Mouse (Mus musculus) forebrain, postnatal 0 days (tissue): Measurements from ENCODE around the gene Gmpr. TPM values are rescaled to one million over a fixed set of nuclear protein-coding genes. Genes with fewer than 3 reads are reported as not detected.
A peak's percentile ranks its signal among the peaks of the same experiment; 100 is the strongest.
"Not testable (repeated sequence)": the region's sequence is repeated elsewhere in the genome, so short reads cannot be mapped to it uniquely, and the experiment has no call there.

Source experiments
- ATAC-seq: fragments of 200-750 bp; cut with Nextera tagmentation; 2 replicates; pipeline ENCODE4 v1.8.0; 2017; ENCODE audit warnings: mild to moderate bottlenecking, moderate library complexity
- DNase-seq: peaks from one replicate; pipeline ENCODE4 v3.0.0-alpha.2; 2015
- H3K27ac ChIP-seq: fragments of 300-500 bp; sonication (generic); 2 replicates; pipeline ENCODE4 v1.5.1; 2014; ENCODE audit warnings: low read depth, mild to moderate bottlenecking, antibody characterized with exemption, low read length, moderate library complexity, mixed read lengths
- H3K27me3 ChIP-seq: fragments of 300-500 bp; sonication (generic); 2 replicates; pipeline ENCODE4 v1.6.1; 2014; ENCODE audit warnings: mild to moderate bottlenecking, low read length, mixed read lengths; ENCODE audit not compliant: insufficient read depth
- H3K36me3 ChIP-seq: fragments of 300-500 bp; sonication (generic); 2 replicates; pipeline ENCODE4 v1.6.1; 2014; ENCODE audit warnings: mild to moderate bottlenecking, moderate library complexity; ENCODE audit not compliant: insufficient read depth
- H3K4me1 ChIP-seq: fragments of 300-500 bp; sonication (generic); 2 replicates; pipeline ENCODE4 v1.6.1; 2014; ENCODE audit warnings: antibody characterized with exemption; ENCODE audit not compliant: insufficient read depth
- H3K4me2 ChIP-seq: fragments of 300-500 bp; sonication (generic); 2 replicates; pipeline ENCODE4 v1.6.1; 2014; ENCODE audit warnings: low read depth, mild to moderate bottlenecking, moderate library complexity
- H3K4me3 ChIP-seq: fragments of 300-500 bp; sonication (generic); 2 replicates; pipeline ENCODE4 v1.5.1; 2014; ENCODE audit warnings: low read depth, low read length, mixed read lengths
- H3K9ac ChIP-seq: fragments of 300-500 bp; sonication (generic); 2 replicates; pipeline ENCODE4 v1.6.1; 2014; ENCODE audit warnings: mild to moderate bottlenecking
- H3K9me3 ChIP-seq: fragments of 300-500 bp; sonication (generic); 2 replicates; pipeline ENCODE4 v1.6.1; 2016; ENCODE audit warnings: low read length
- CTCF ChIP-seq: sonication (generic); IDR thresholded peaks from 2 replicates; pipeline ENCODE4 v1.5.1; 2016; ENCODE audit warnings: antibody characterized with exemption, control low read depth, low read depth
- WGBS: fragments of 180-500 bp; shearing (Covaris S2); extraction: QIAGEN DNeasy Blood & Tissue Kit; methylation state at CpG from one replicate; pipeline ENCODE4 v1.1.7; 2014; 5-methylcytosine and 5-hydroxymethylcytosine counted together
- polyA plus RNA-seq: library from polyadenylated mRNA; unstranded; fragments of >200 nt; fragmentation: Nextera tagmentation; extraction: Ambion mirVana; gene quantifications from 2 replicates; pipeline ENCODE4 v1.2.1, GENCODE M21; 2015
- total RNA-seq: library from RNA; depleted of rRNA; stranded (reverse); fragments of >200 nt; gene quantifications from 2 replicates; pipeline ENCODE4 v1.2.3, GENCODE M21; 2014

Gmpr gene
- total and polyA plus RNA-seq, 2 experiments from 2014 or later: 23.8 to 40.8 TPM

- TF ChIP-seq CTCF: no peak
- H3K4me2 ChIP-seq: no peak overlapping the region
These were observed 38.5 kb upstream of the Gmpr start for GRCm38 (mm10) chr13:45468751-45469150.

GRCm38 (mm10) chr13:45469481-45470301, 37.6 kb upstream of the Gmpr start:
- Histone ChIP-seq H3K27me3 (peaks cover 15% of the 10 kb centered on the region), H3K4me1 (no peaks in the 10 kb centered on the region), H3K27ac (no peak overlapping the region), H3K36me3 (no peaks in the 10 kb centered on the region), H3K4me3 (no peak overlapping the region), H3K4me2 (no peak overlapping the region), H3K9me3 (no peaks in the 10 kb centered on the region), H3K9ac (no peak overlapping the region)
- ATAC-seq (no peak), DNase-seq (no peak)
- WGBS: 36% methylated on average over 19 of the region's 19 CpGs
- no peak for TF ChIP-seq CTCF

More at GRCm38 (mm10) chr13:45468751-45469150, 38.5 kb upstream of the Gmpr start:
- Histone ChIP-seq H3K9me3 (no peaks in the 10 kb centered on the region), H3K27ac (no peak overlapping the region), H3K9ac (no peak overlapping the region), H3K36me3 (no peaks in the 10 kb centered on the region), H3K4me1 (no peaks in the 10 kb centered on the region), H3K27me3 (peaks cover 15% of the 10 kb centered on the region), H3K4me3 (no peak overlapping the region)
- WGBS: 90% methylated on average over 5 of the region's 5 CpGs
- ATAC-seq (no peak), DNase-seq (no peak)

- H3K27me3 ChIP-seq: peaks cover 15% of the 10 kb centered on the region
- no peak overlapping the region for H3K4me3 ChIP-seq
- H3K9ac ChIP-seq: no peak overlapping the region
- WGBS: 7% methylated on average over 10 of the region's 10 CpGs
- H3K27ac ChIP-seq: no peak overlapping the region
- DNase-seq (no peak), ATAC-seq (peak; percentile 27; the same call in 1 of the 2 replicates)
- TF ChIP-seq CTCF: no peak
- no peaks in the 10 kb centered on the region for H3K9me3 ChIP-seq
- H3K36me3 ChIP-seq: no peaks in the 10 kb centered on the region
- 0 out of 2 replicates have a peak overlapping the region, but pooled peaks have one; percentile 17 for H3K4me2 ChIP-seq
- H3K4me1 ChIP-seq: no peaks in the 10 kb centered on the region
These were observed 33.9 kb upstream of the Gmpr start for GRCm38 (mm10) chr13:45473311-45473710.

GRCm38 (mm10) chr13:45475297-45475696, 31.9 kb upstream of the Gmpr start:
- ATAC-seq: no peak
- 85% methylated on average over 8 of the region's 8 CpGs for WGBS
- H3K27ac ChIP-seq: no peak overlapping the region

GRCm38 (mm10) chr13:45477183-45477582, 30.1 kb upstream of the Gmpr start:
- TF ChIP-seq CTCF: peak; percentile 98
- WGBS: 31% methylated on average over 3 of the region's 3 CpGs
- ATAC-seq: peak; percentile 64; the same call in 1 of the 2 replicates

More at GRCm38 (mm10) chr13:45475297-45475696, 31.9 kb upstream of the Gmpr start:
- Histone ChIP-seq H3K4me2 (no peak overlapping the region), H3K9ac (no peak overlapping the region), H3K36me3 (no peaks in the 10 kb centered on the region), H3K4me3 (no peak overlapping the region), H3K4me1 (no peaks in the 10 kb centered on the region), H3K9me3 (no peaks in the 10 kb centered on the region), H3K27me3 (peaks cover 8% of the 10 kb centered on the region; the same call in 1 of the 2 replicates)
- no peak for DNase-seq
- TF ChIP-seq CTCF: no peak

GRCm38 (mm10) chr13:45479951-45480350, 27.3 kb upstream of the Gmpr start:
- Histone ChIP-seq H3K27ac (no peak overlapping the region), H3K4me2 (no peak overlapping the region), H3K36me3 (no peaks in the 10 kb centered on the region), H3K4me3 (no peak overlapping the region), H3K9me3 (no peaks in the 10 kb centered on the region), H3K9ac (no peak overlapping the region), H3K4me1 (no peaks in the 10 kb centered on the region), H3K27me3 (peaks cover 3% of the 10 kb centered on the region; the same call in 1 of the 2 replicates)
- no peak for TF ChIP-seq CTCF
- DNase-seq: no peak
- WGBS: 80% methylated on average over 6 of the region's 6 CpGs
- no peak for ATAC-seq

More at GRCm38 (mm10) chr13:45477183-45477582, 30.1 kb upstream of the Gmpr start:
- Histone ChIP-seq H3K27me3 (peaks cover 3% of the 10 kb centered on the region; the same call in 1 of the 2 replicates), H3K4me2 (no peak overlapping the region), H3K4me3 (no peak overlapping the region), H3K27ac (no peak overlapping the region), H3K36me3 (no peaks in the 10 kb centered on the region), H3K9me3 (no peaks in the 10 kb centered on the region), H3K9ac (no peak overlapping the region), H3K4me1 (no peaks in the 10 kb centered on the region)
- DNase-seq: peak; percentile 93

- Histone ChIP-seq H3K9ac (no peak overlapping the region), H3K27me3 (peaks cover 1% of the 10 kb centered on the region; the same call in 1 of the 2 replicates), H3K36me3 (no peaks in the 10 kb centered on the region), H3K4me3 (no peak overlapping the region), H3K4me2 (no peak overlapping the region), H3K27ac (no peak overlapping the region), H3K4me1 (no peaks in the 10 kb centered on the region), H3K9me3 (no peaks in the 10 kb centered on the region)
- no peak for TF ChIP-seq CTCF
- ATAC-seq: no peak
- 93% methylated on average over 2 of the region's 2 CpGs for WGBS
- no peak for DNase-seq
These were observed 24.0 kb upstream of the Gmpr start for GRCm38 (mm10) chr13:45483215-45483614.

GRCm38 (mm10) chr13:45483949-45484348, 23.3 kb upstream of the Gmpr start:
- DNase-seq, H3K4me2 ChIP-seq, H3K36me3 ChIP-seq, ATAC-seq, H3K4me3 ChIP-seq, H3K9ac ChIP-seq, H3K9me3 ChIP-seq, H3K27me3 ChIP-seq, H3K27ac ChIP-seq, H3K4me1 ChIP-seq: not testable (repeated sequence)
- whole genome bisulfite sequencing: 97% methylated on average over 16 of the region's 16 CpGs
